Mouse (Mus musculus): ENCODE results near the gene Iqsec1.

GRCm38 (mm10) chr6:90800825-90801224 is 187.7 kb downstream of the Iqsec1 start:
- no peak for TF ChIP-seq CTCF (conservative IDR thresholded peaks at IDR 0.05; ENCODE audit: low read length)
- no peak for TF ChIP-seq NANOG (IDR thresholded peaks at IDR 0.05; ENCODE audit: borderline replicate concordance, low read length)
- no peak for TF ChIP-seq POU5F1 (IDR thresholded peaks at IDR 0.05; ENCODE audit: borderline replicate concordance, low read length)
